Comparison of ENCODE assay signal across 22 mouse cellular contexts in genomic region chr9:32417466-32418116, GRCm38 (mm10). TPM values are rescaled to one million over a fixed set of nuclear protein-coding genes. Genes with fewer than 3 reads are reported as not detected.
A peak's percentile ranks its signal among the peaks of the same experiment; 100 is the strongest.
DNase-seq lines count a peak whose midpoint lies in the region; ATAC-seq lines count a peak whose summit lies in the region.
"Had no signal": no experiment of that assay in that cellular context is flagged by ENCODE, and none has a peak within 500 bp of the region (broad histone marks: within the 10 kb centered on the region; RNA-seq: fewer than 3 reads in every experiment).

No protein-coding gene starts in this region.

- no peaks in the 10 kb centered on the region for H3K27me3 ChIP-seq in heart, embryonic 12.5 days (replicated peaks)
- H3K27me3 ChIP-seq in embryonic facial prominence, embryonic 13.5 days = no peaks in the 10 kb centered on the region
- no peaks in the 10 kb centered on the region for H3K27me3 ChIP-seq in limb, embryonic 11.5 days (ENCODE audit: control insufficient read depth, insufficient read depth, low read length)
- H3K27me3 ChIP-seq: stomach, embryonic 15.5 days had no signal

- H3K4me1 ChIP-seq in heart, embryonic 12.5 days (replicated peaks) = 0 out of 2 replicates have a peak, but pooled peaks cover 18% of the 10 kb centered on the region
- peaks cover 12% of the 10 kb centered on the region for H3K4me1 ChIP-seq in embryonic facial prominence, embryonic 13.5 days
- peaks cover 8% of the 10 kb centered on the region for H3K4me1 ChIP-seq in limb, embryonic 11.5 days (ENCODE audit: control insufficient read depth, insufficient read depth, low read length)
- H3K4me1 ChIP-seq: stomach, embryonic 15.5 days had no signal

- no peak overlapping the region for H3K27ac ChIP-seq in heart, embryonic 12.5 days (ENCODE audit: poor library complexity, severe bottlenecking)
- H3K27ac ChIP-seq in embryonic facial prominence, embryonic 13.5 days = peak overlapping the region; percentile 55
- peak overlapping the region; percentile 40; the same call in 1 of the 2 replicates for H3K27ac ChIP-seq in limb, embryonic 11.5 days (replicated peaks; ENCODE audit: low read depth, low read length)
- H3K27ac ChIP-seq: liver, embryonic 14.5 days; stomach, embryonic 15.5 days had no signal

- peak overlapping the region; percentile 17; the same call in 1 of the 2 replicates for H3K4me2 ChIP-seq in heart, embryonic 12.5 days
- H3K4me2 ChIP-seq in embryonic facial prominence, embryonic 13.5 days = peak overlapping the region; percentile 18; the same call in 1 of the 2 replicates
- no peak overlapping the region for H3K4me2 ChIP-seq in limb, embryonic 11.5 days (ENCODE audit: low read depth, severe bottlenecking)
- H3K4me2 ChIP-seq: stomach, embryonic 15.5 days had no signal

- H3K4me3 ChIP-seq in heart, embryonic 12.5 days = no peak overlapping the region
- H3K4me3 ChIP-seq in embryonic facial prominence, embryonic 13.5 days = no peak overlapping the region
- H3K4me3 ChIP-seq in limb, embryonic 11.5 days (ENCODE audit: low read depth, low read length) = no peak overlapping the region
- H3K4me3 ChIP-seq: erythroblast, embryonic 14.5 days; stomach, embryonic 15.5 days had no signal

- WGBS in heart, embryonic 12.5 days = 41% methylated on average over 8 of the region's 8 CpGs
- 13% methylated on average over 8 of the region's 8 CpGs for WGBS in embryonic facial prominence, embryonic 13.5 days
- 44% methylated on average over 8 of the region's 8 CpGs for WGBS in limb, embryonic 11.5 days

- ATAC-seq in heart, embryonic 12.5 days (ENCODE audit: insufficient number of reproducible peaks, low FRiP score) = 0 out of 2 replicates have a peak, but pooled peaks have one; percentile 33
- ATAC-seq in embryonic facial prominence, embryonic 13.5 days (ENCODE audit: insufficient number of reproducible peaks, insufficient read depth, low FRiP score, low TSS enrichment, low read depth) = no peak
- no peak for ATAC-seq in limb, embryonic 11.5 days (ENCODE audit: insufficient number of reproducible peaks, low FRiP score, low TSS enrichment, low read depth)
- ATAC-seq: forebrain, postnatal 0 days had no signal

- no peak for DNase-seq in heart, adult 8-10 months (ENCODE audit: low spot score)
- DNase-seq in Muller cell, postnatal 12 days (ENCODE audit: inconsistent ontology term) = peak; percentile 27
- DNase-seq in limb, embryonic 11.5 days (ENCODE audit: low spot score) = peak; percentile 32
- no peak for DNase-seq in lung, postnatal 14 days
- DNase-seq in c-Kit-positive CD71-positive TER-119-positive erythroid progenitor cells, embryonic 14.5 days (ENCODE audit: low spot score) = no peak
- DNase-seq in right cerebral cortex, adult 18-20 months = no peak
- DNase-seq: cerebellum, adult 11 months; cerebellum, postnatal 25 days; forebrain, postnatal 0 days; gastrocnemius, postnatal 25 days; lung, postnatal 10 days had no signal

- peaks cover 14% of the 10 kb centered on the region; the same call in 1 of the 2 replicates for H3K36me3 ChIP-seq in heart, embryonic 12.5 days
- H3K36me3 ChIP-seq in embryonic facial prominence, embryonic 13.5 days = peaks cover 9% of the 10 kb centered on the region
- H3K36me3 ChIP-seq in limb, embryonic 11.5 days (ENCODE audit: control insufficient read depth, insufficient read depth, low read length) = peaks cover 3% of the 10 kb centered on the region; the same call in 1 of the 2 replicates
- H3K36me3 ChIP-seq: stomach, embryonic 15.5 days had no signal

- no peak overlapping the region for H3K9ac ChIP-seq in heart, embryonic 12.5 days
- no peak overlapping the region for H3K9ac ChIP-seq in embryonic facial prominence, embryonic 13.5 days
- H3K9ac ChIP-seq in limb, embryonic 11.5 days (ENCODE audit: low read length) = no peak overlapping the region
- H3K9ac ChIP-seq: forebrain, postnatal 0 days; liver, embryonic 14.5 days; stomach, embryonic 15.5 days had no signal

- H3K9me3 ChIP-seq in heart, embryonic 12.5 days (replicated peaks) = no peaks in the 10 kb centered on the region
- H3K9me3 ChIP-seq in embryonic facial prominence, embryonic 13.5 days = no peaks in the 10 kb centered on the region
- H3K9me3 ChIP-seq in limb, embryonic 11.5 days (ENCODE audit: control insufficient read depth, low read length) = no peaks in the 10 kb centered on the region
- H3K9me3 ChIP-seq: stomach, embryonic 15.5 days had no signal

RNA-seq across cellular contexts. Expression of gene Kcnj1, which starts 45.3 kb away (rescaled TPM):
- not detected in 2 replicates for polyA plus RNA-seq in heart, embryonic 12.5 days (2016; fragmentation: Nextera tagmentation; extraction: Ambion mirVana)
- total RNA-seq in heart, adult 8-10 months (2022) = not detected
- not detected in 2 replicates for polyA plus RNA-seq in embryonic facial prominence, embryonic 13.5 days (2015; fragmentation: Nextera tagmentation; extraction: Ambion mirVana)
- not detected in 2 replicates for polyA plus RNA-seq in limb, embryonic 11.5 days (2014; fragmentation: Nextera tagmentation; extraction: Ambion mirVana)
- total RNA-seq: forebrain, postnatal 0 days; gastrocnemius, postnatal 25 days; layer of hippocampus, postnatal 10 days; left cerebral cortex, postnatal 25 days had no signal
- polyA plus RNA-seq: erythroblast, embryonic 14.5 days; forebrain, postnatal 0 days; heart, postnatal 0 days; intestine, embryonic 14.5 days; liver, embryonic 14.5 days; neural tube, embryonic 14.5 days; stomach, embryonic 15.5 days; thymus, postnatal 0 days had no signal

Comparison
In these comparisons a context has a peak if more than half of its experiments do, and no peak if none do; other contexts are left out.
1. DNase-seq: peak in Muller cell, postnatal 12 days (single experiment) and limb, embryonic 11.5 days (single experiment); none in heart, adult 8-10 months (single experiment), lung, postnatal 14 days (single experiment), c-Kit-positive CD71-positive TER-119-positive erythroid progenitor cells, embryonic 14.5 days (single experiment) and right cerebral cortex, adult 18-20 months (single experiment).